ENCODE assay signal across 23 mouse cellular contexts in the genomic region with DNA sequence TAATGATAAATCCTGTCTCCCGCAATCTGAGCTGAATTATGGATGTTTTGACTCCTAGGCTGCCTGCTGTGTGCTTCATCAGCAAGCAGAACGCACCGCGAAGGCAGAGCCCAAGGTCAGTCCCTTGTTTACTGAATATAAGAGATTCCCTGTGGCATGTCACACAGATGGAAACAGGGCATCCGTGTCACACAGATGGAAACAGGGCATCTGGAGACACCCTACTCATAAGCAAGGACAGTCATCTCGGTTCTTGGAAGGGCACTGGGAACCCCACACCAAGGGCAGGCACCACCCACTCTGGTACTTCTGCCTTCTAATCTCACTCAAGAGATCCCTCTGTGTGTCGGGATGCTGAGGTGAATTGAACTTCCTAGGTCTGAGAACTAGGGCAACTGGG.
"Had no signal": no experiment of that assay in that cellular context is flagged by ENCODE, and none has a peak within 500 bp of the region (broad histone marks: within the 10 kb centered on the region; RNA-seq: fewer than 3 reads in every experiment).

No protein-coding gene starts in this region.

- H3K4me3 ChIP-seq: intestine, embryonic 15.5 days; kidney, embryonic 15.5 days; limb, embryonic 12.5 days; limb, embryonic 15.5 days; megakaryocyte, embryonic 14.5 days; midbrain, embryonic 10.5 days; midbrain, embryonic 15.5 days; neural tube, embryonic 12.5 days; neural tube, embryonic 15.5 days had no signal

- H3K9ac ChIP-seq: intestine, embryonic 15.5 days; kidney, embryonic 15.5 days; limb, embryonic 12.5 days; limb, embryonic 15.5 days; liver, embryonic 14.5 days; liver, postnatal 0 days; lung, embryonic 14.5 days; midbrain, embryonic 15.5 days; neural tube, embryonic 12.5 days; neural tube, embryonic 15.5 days had no signal

- H3K4me1 ChIP-seq: intestine, embryonic 15.5 days; kidney, embryonic 15.5 days; limb, embryonic 12.5 days; limb, embryonic 15.5 days; megakaryocyte, embryonic 14.5 days; midbrain, embryonic 10.5 days; midbrain, embryonic 15.5 days; neural tube, embryonic 12.5 days; neural tube, embryonic 15.5 days had no signal

- DNase-seq: kidney, adult 11 months; kidney, adult 8-10 months; kidney, postnatal 10 days; kidney, postnatal 36 days; liver, postnatal 0 days; lung, embryonic 14.5 days; right cerebral cortex, adult 18-20 months; right cerebral cortex, postnatal 14 days; right cerebral cortex, postnatal 4 days; thymus, adult 18-20 months; thymus, postnatal 36 days had no signal

- H3K9me3 ChIP-seq: intestine, embryonic 15.5 days; kidney, embryonic 15.5 days; limb, embryonic 12.5 days; limb, embryonic 15.5 days; midbrain, embryonic 10.5 days; midbrain, embryonic 15.5 days; neural tube, embryonic 12.5 days; neural tube, embryonic 15.5 days had no signal

- H3K27me3 ChIP-seq: intestine, embryonic 15.5 days; kidney, embryonic 15.5 days; limb, embryonic 12.5 days; midbrain, embryonic 15.5 days; neural tube, embryonic 12.5 days; neural tube, embryonic 15.5 days had no signal

- ATAC-seq: intestine, embryonic 15.5 days; liver, postnatal 0 days; lung, postnatal 0 days; midbrain, embryonic 15.5 days had no signal

- H3K27ac ChIP-seq: intestine, embryonic 15.5 days; kidney, embryonic 15.5 days; limb, embryonic 12.5 days; limb, embryonic 15.5 days; liver, embryonic 14.5 days; midbrain, embryonic 10.5 days; midbrain, embryonic 15.5 days; neural tube, embryonic 12.5 days; neural tube, embryonic 15.5 days had no signal

- H3K36me3 ChIP-seq: intestine, embryonic 15.5 days; kidney, embryonic 15.5 days; limb, embryonic 12.5 days; limb, embryonic 15.5 days; midbrain, embryonic 10.5 days; midbrain, embryonic 15.5 days; neural tube, embryonic 12.5 days; neural tube, embryonic 15.5 days had no signal

- H3K4me2 ChIP-seq: intestine, embryonic 15.5 days; kidney, embryonic 15.5 days; limb, embryonic 12.5 days; limb, embryonic 15.5 days; liver, embryonic 11.5 days; lung, embryonic 14.5 days; midbrain, embryonic 15.5 days; neural tube, embryonic 12.5 days; neural tube, embryonic 15.5 days had no signal
